Mouse (Mus musculus): ENCODE measurements at regions not wholly inside any gene's neighbourhood (a gene's known extent, or its start where the extent isn't known, plus 50 kb on each side); places are given as distances from the start of the nearest gene placed in this dataset.

- H3K27ac ChIP-seq (replicated peaks; ENCODE audit: low read depth, low read length) = no peak overlapping the region
Observed at GRCm38 (mm10) chr9:61154721-61155120, 217.4 kb upstream of the Tle3 start.

GRCm38 (mm10) chr9:61155851-61156250 lies 216.3 kb upstream of the Tle3 start:
- no peak for ATAC-seq (ENCODE audit: insufficient number of reproducible peaks, low FRiP score, low TSS enrichment, low read depth)
- Histone ChIP-seq H3K9me3 (ENCODE audit: control insufficient read depth, low read length) (no peaks in the 10 kb centered on the region), H3K9ac (ENCODE audit: low read length) (no peak overlapping the region), H3K27ac (replicated peaks; ENCODE audit: low read depth, low read length) (no peak overlapping the region), H3K4me2 (ENCODE audit: low read depth, severe bottlenecking) (no peak overlapping the region), H3K27me3 (ENCODE audit: control insufficient read depth, insufficient read depth, low read length) (no peaks in the 10 kb centered on the region), H3K4me3 (ENCODE audit: low read depth, low read length) (no peak overlapping the region), H3K36me3 (ENCODE audit: control insufficient read depth, insufficient read depth, low read length) (no peaks in the 10 kb centered on the region), H3K4me1 (ENCODE audit: control insufficient read depth, insufficient read depth, low read length) (peaks cover 13% of the 10 kb centered on the region)
- DNase-seq (ENCODE audit: low spot score) = peak; percentile 34
- 59% methylated on average over 14 of the region's 14 CpGs for WGBS

More at GRCm38 (mm10) chr9:61154721-61155120, 217.4 kb upstream of the Tle3 start:
- no peaks in the 10 kb centered on the region for H3K36me3 ChIP-seq (ENCODE audit: control insufficient read depth, insufficient read depth, low read length)
- H3K9ac ChIP-seq (ENCODE audit: low read length) = no peak overlapping the region
- no peak overlapping the region for H3K4me3 ChIP-seq (ENCODE audit: low read depth, low read length)
- H3K27me3 ChIP-seq (ENCODE audit: control insufficient read depth, insufficient read depth, low read length) = no peaks in the 10 kb centered on the region
- WGBS = 35% methylated on average over 6 of the region's 6 CpGs
- ATAC-seq (ENCODE audit: insufficient number of reproducible peaks, low FRiP score, low TSS enrichment, low read depth) (no peak), DNase-seq (ENCODE audit: low spot score) (no peak)
- H3K9me3 ChIP-seq (ENCODE audit: control insufficient read depth, low read length) = no peaks in the 10 kb centered on the region
- H3K4me1 ChIP-seq (ENCODE audit: control insufficient read depth, insufficient read depth, low read length) = peaks cover 12% of the 10 kb centered on the region
- no peak overlapping the region for H3K4me2 ChIP-seq (ENCODE audit: low read depth, severe bottlenecking)

GRCm38 (mm10) chr9:61158192-61158770 lies 213.9 kb upstream of the Tle3 start:
- no peak overlapping the region for H3K9ac ChIP-seq (ENCODE audit: low read length)
- H3K27me3 ChIP-seq (ENCODE audit: control insufficient read depth, insufficient read depth, low read length) = no peaks in the 10 kb centered on the region
- H3K4me2 ChIP-seq (ENCODE audit: low read depth, severe bottlenecking) = no peak overlapping the region
- no peak overlapping the region for H3K4me3 ChIP-seq (ENCODE audit: low read depth, low read length)
- peaks cover 27% of the 10 kb centered on the region for H3K4me1 ChIP-seq (ENCODE audit: control insufficient read depth, insufficient read depth, low read length)
- no peaks in the 10 kb centered on the region for H3K36me3 ChIP-seq (ENCODE audit: control insufficient read depth, insufficient read depth, low read length)
- 30% methylated on average over 10 of the region's 10 CpGs for WGBS
- H3K9me3 ChIP-seq (ENCODE audit: control insufficient read depth, low read length) = no peaks in the 10 kb centered on the region
- no peak for DNase-seq (ENCODE audit: low spot score)
- ATAC-seq (ENCODE audit: insufficient number of reproducible peaks, low FRiP score, low TSS enrichment, low read depth) = no peak
- H3K27ac ChIP-seq (replicated peaks; ENCODE audit: low read depth, low read length) = no peak overlapping the region

GRCm38 (mm10) chr9:61159159-61159558 lies 213.0 kb upstream of the Tle3 start:
- no peaks in the 10 kb centered on the region for H3K36me3 ChIP-seq (ENCODE audit: control insufficient read depth, insufficient read depth, low read length)
- no peak overlapping the region for H3K27ac ChIP-seq (replicated peaks; ENCODE audit: low read depth, low read length)
- no peak overlapping the region for H3K9ac ChIP-seq (ENCODE audit: low read length)
- DNase-seq (ENCODE audit: low spot score) (no peak), ATAC-seq (ENCODE audit: insufficient number of reproducible peaks, low FRiP score, low TSS enrichment, low read depth) (no peak)
- H3K4me2 ChIP-seq (ENCODE audit: low read depth, severe bottlenecking) = no peak overlapping the region
- no peaks in the 10 kb centered on the region for H3K27me3 ChIP-seq (ENCODE audit: control insufficient read depth, insufficient read depth, low read length)
- H3K4me3 ChIP-seq (ENCODE audit: low read depth, low read length) = no peak overlapping the region
- WGBS = 79% methylated on average over 2 of the region's 2 CpGs
- peaks cover 33% of the 10 kb centered on the region for H3K4me1 ChIP-seq (ENCODE audit: control insufficient read depth, insufficient read depth, low read length)
- no peaks in the 10 kb centered on the region for H3K9me3 ChIP-seq (ENCODE audit: control insufficient read depth, low read length)

- Histone ChIP-seq H3K9me3 (ENCODE audit: control insufficient read depth, low read length) (no peaks in the 10 kb centered on the region), H3K27ac (replicated peaks; ENCODE audit: low read depth, low read length) (no peak overlapping the region), H3K4me2 (ENCODE audit: low read depth, severe bottlenecking) (no peak overlapping the region), H3K27me3 (ENCODE audit: control insufficient read depth, insufficient read depth, low read length) (no peaks in the 10 kb centered on the region), H3K9ac (ENCODE audit: low read length) (no peak overlapping the region), H3K36me3 (ENCODE audit: control insufficient read depth, insufficient read depth, low read length) (no peaks in the 10 kb centered on the region), H3K4me3 (ENCODE audit: low read depth, low read length) (no peak overlapping the region), H3K4me1 (ENCODE audit: control insufficient read depth, insufficient read depth, low read length) (peaks cover 37% of the 10 kb centered on the region)
- no peak for DNase-seq (ENCODE audit: low spot score)
- no peak for ATAC-seq (ENCODE audit: insufficient number of reproducible peaks, low FRiP score, low TSS enrichment, low read depth)
- whole genome bisulfite sequencing = 80% methylated on average over 10 of the region's 10 CpGs
Observed at GRCm38 (mm10) chr9:61159616-61160015, 212.6 kb upstream of the Tle3 start.

GRCm38 (mm10) chr9:61162884-61163283 lies 209.3 kb upstream of the Tle3 start:
- no peak overlapping the region for H3K4me3 ChIP-seq (ENCODE audit: low read depth, low read length)
- H3K9ac ChIP-seq (ENCODE audit: low read length) = no peak overlapping the region
- WGBS = 87% methylated on average over 10 of the region's 10 CpGs
- H3K4me1 ChIP-seq (ENCODE audit: control insufficient read depth, insufficient read depth, low read length) = peaks cover 44% of the 10 kb centered on the region
- H3K9me3 ChIP-seq (ENCODE audit: control insufficient read depth, low read length) = no peaks in the 10 kb centered on the region
- ATAC-seq (ENCODE audit: insufficient number of reproducible peaks, low FRiP score, low TSS enrichment, low read depth) (no peak), DNase-seq (ENCODE audit: low spot score) (no peak)
- H3K4me2 ChIP-seq (ENCODE audit: low read depth, severe bottlenecking) = no peak overlapping the region
- H3K27me3 ChIP-seq (ENCODE audit: control insufficient read depth, insufficient read depth, low read length) = peaks cover 3% of the 10 kb centered on the region; the same call in 1 of the 2 replicates
- no peak overlapping the region for H3K27ac ChIP-seq (replicated peaks; ENCODE audit: low read depth, low read length)
- H3K36me3 ChIP-seq (ENCODE audit: control insufficient read depth, insufficient read depth, low read length) = no peaks in the 10 kb centered on the region

- DNase-seq (ENCODE audit: low spot score) (peak; percentile 65), ATAC-seq (ENCODE audit: insufficient number of reproducible peaks, low FRiP score, low TSS enrichment, low read depth) (no peak; the same call in 1 of the 2 replicates)
- Histone ChIP-seq H3K36me3 (ENCODE audit: control insufficient read depth, insufficient read depth, low read length) (no peaks in the 10 kb centered on the region), H3K9me3 (ENCODE audit: control insufficient read depth, low read length) (no peaks in the 10 kb centered on the region), H3K27me3 (ENCODE audit: control insufficient read depth, insufficient read depth, low read length) (peaks cover 3% of the 10 kb centered on the region; the same call in 1 of the 2 replicates), H3K27ac (replicated peaks; ENCODE audit: low read depth, low read length) (no peak overlapping the region), H3K9ac (ENCODE audit: low read length) (no peak overlapping the region), H3K4me2 (ENCODE audit: low read depth, severe bottlenecking) (no peak overlapping the region; the same call in 1 of the 2 replicates), H3K4me1 (ENCODE audit: control insufficient read depth, insufficient read depth, low read length) (peaks cover 47% of the 10 kb centered on the region), H3K4me3 (ENCODE audit: low read depth, low read length) (no peak overlapping the region)
- 11% methylated on average over 19 of the region's 19 CpGs for whole genome bisulfite sequencing
Observed at GRCm38 (mm10) chr9:61163671-61164288, 208.4 kb upstream of the Tle3 start.

- WGBS = 39% methylated on average over 11 of the region's 11 CpGs
- no peak overlapping the region for H3K9ac ChIP-seq (ENCODE audit: low read length)
- H3K27me3 ChIP-seq (ENCODE audit: control insufficient read depth, insufficient read depth, low read length) = peaks cover 3% of the 10 kb centered on the region; the same call in 1 of the 2 replicates
- peak; percentile 45 for DNase-seq (ENCODE audit: low spot score)
- no peaks in the 10 kb centered on the region for H3K36me3 ChIP-seq (ENCODE audit: control insufficient read depth, insufficient read depth, low read length)
- H3K4me3 ChIP-seq (ENCODE audit: low read depth, low read length) = no peak overlapping the region
- H3K9me3 ChIP-seq (ENCODE audit: control insufficient read depth, low read length) = no peaks in the 10 kb centered on the region
- no peak overlapping the region for H3K4me2 ChIP-seq (ENCODE audit: low read depth, severe bottlenecking)
- H3K4me1 ChIP-seq (ENCODE audit: control insufficient read depth, insufficient read depth, low read length) = peaks cover 47% of the 10 kb centered on the region
- H3K27ac ChIP-seq (replicated peaks; ENCODE audit: low read depth, low read length) = no peak overlapping the region
- no peak for ATAC-seq (ENCODE audit: insufficient number of reproducible peaks, low FRiP score, low TSS enrichment, low read depth)
Observed at GRCm38 (mm10) chr9:61164501-61165251, 207.5 kb upstream of the Tle3 start.
